8 mouse cellular contexts compared by ENCODE assay signal in the genomic region with DNA sequence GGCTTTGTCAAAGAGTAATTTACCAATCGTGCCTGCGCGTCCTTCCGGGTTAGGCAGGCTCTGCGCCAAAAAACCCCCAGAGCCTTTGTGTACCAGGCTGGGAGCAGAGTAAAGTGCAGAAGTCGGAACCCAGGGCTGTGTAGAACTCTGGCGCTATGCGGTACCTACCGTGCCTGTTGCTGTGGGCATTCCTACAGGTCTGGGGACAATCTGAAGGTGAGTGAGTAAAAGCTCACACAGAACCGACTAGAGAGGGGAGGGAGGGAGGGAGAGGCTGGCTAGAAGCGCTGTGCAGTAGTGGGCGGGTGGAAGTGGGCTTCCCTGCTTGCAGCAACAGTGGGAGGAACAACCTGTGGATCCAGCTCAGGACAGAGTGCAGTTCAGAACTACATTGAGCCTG. TPM values are rescaled to one million over a fixed set of nuclear protein-coding genes. Genes with fewer than 3 reads are reported as not detected.
DNase-seq lines count a peak whose midpoint lies in the region; ATAC-seq lines count a peak whose summit lies in the region.

No protein-coding gene starts in this region.

- H3K9me3 ChIP-seq in heart, embryonic 13.5 days, result no peaks in the 10 kb centered on the region; the same call in 1 of the 2 replicates
- H3K9me3 ChIP-seq in hindbrain, embryonic 16.5 days (ENCODE audit: control insufficient read depth, low read length), result no peaks in the 10 kb centered on the region
- peaks cover under 1% of the 10 kb centered on the region for H3K9me3 ChIP-seq in megakaryocyte, embryonic 14.5 days

- 0 out of 2 replicates have a peak, but pooled peaks cover 5% of the 10 kb centered on the region for H3K4me1 ChIP-seq in heart, embryonic 13.5 days
- no peaks in the 10 kb centered on the region; the same call in 1 of the 2 replicates for H3K4me1 ChIP-seq in hindbrain, embryonic 16.5 days (ENCODE audit: control insufficient read depth, insufficient read depth, low read depth, low read length)
- H3K4me1 ChIP-seq in megakaryocyte, embryonic 14.5 days, result peaks cover 14% of the 10 kb centered on the region

- H3K9ac ChIP-seq in heart, embryonic 13.5 days, result peak overlapping the region; percentile 80
- H3K9ac ChIP-seq in hindbrain, embryonic 16.5 days (ENCODE audit: low read depth, low read length), result peak overlapping the region; percentile 57

- no peaks in the 10 kb centered on the region for H3K27me3 ChIP-seq in heart, embryonic 13.5 days (replicated peaks)
- H3K27me3 ChIP-seq in hindbrain, embryonic 16.5 days (replicated peaks; ENCODE audit: control insufficient read depth, insufficient read depth, low read length), result no peaks in the 10 kb centered on the region
- H3K27me3 ChIP-seq in megakaryocyte, embryonic 14.5 days (replicated peaks), result peaks cover 2% of the 10 kb centered on the region

- peak overlapping the region; percentile 49 for H3K4me3 ChIP-seq in heart, embryonic 13.5 days
- H3K4me3 ChIP-seq in hindbrain, embryonic 16.5 days (ENCODE audit: low read length), result peak overlapping the region; percentile 36
- H3K4me3 ChIP-seq in megakaryocyte, embryonic 14.5 days (replicated peaks), result peak overlapping the region; percentile 87

- peak overlapping the region; percentile 66 for H3K4me2 ChIP-seq in heart, embryonic 13.5 days
- H3K4me2 ChIP-seq in hindbrain, embryonic 16.5 days (ENCODE audit: low read length), result peak overlapping the region; percentile 71

- intact Hi-C loops in heart, postnatal 14 days (cut with DNase I), result no loop called here

- DNase-seq in heart, postnatal 14 days, result no peak
- DNase-seq in thymus, postnatal 14 days, result peak; percentile 56
- no peak for DNase-seq in layer of hippocampus, adult 11-12 months (ENCODE audit: low spot score)
- DNase-seq in ovary, postnatal 36 days (ENCODE audit: low spot score), result no peak

- 27% methylated on average over 12 of the region's 12 CpGs for WGBS in heart, embryonic 13.5 days
- WGBS in hindbrain, embryonic 16.5 days, result 7% methylated on average over 12 of the region's 12 CpGs

- H3K27ac ChIP-seq in heart, embryonic 13.5 days (replicated peaks), result 0 out of 2 replicates have a peak overlapping the region, but pooled peaks have one; percentile 28
- H3K27ac ChIP-seq in hindbrain, embryonic 16.5 days (ENCODE audit: low read depth, low read length), result no peak overlapping the region

- H3K36me3 ChIP-seq in heart, embryonic 13.5 days, result no peaks in the 10 kb centered on the region
- H3K36me3 ChIP-seq in hindbrain, embryonic 16.5 days (ENCODE audit: control insufficient read depth, insufficient read depth, low read length), result no peaks in the 10 kb centered on the region
- H3K36me3 ChIP-seq in megakaryocyte, embryonic 14.5 days (replicated peaks; ENCODE audit: low read length), result no peaks in the 10 kb centered on the region

- ATAC-seq in heart, embryonic 13.5 days (ENCODE audit: extremely low read depth, insufficient number of reproducible peaks, low FRiP score, low TSS enrichment), result no peak; the same call in 1 of the 2 replicates
- ATAC-seq in common myeloid progenitor, adult 5-6 weeks (replicated peaks; ENCODE audit: low read depth, poor library complexity, severe bottlenecking), result peak; percentile 68
- ATAC-seq in hindbrain, embryonic 16.5 days, result peak; percentile 56

RNA-seq across cellular contexts. Expression of gene Cd1d1, which starts 12.8 kb away (rescaled TPM):
- 53.0 and 56.4 TPM in 2 replicates for polyA plus RNA-seq in heart, embryonic 13.5 days (2015; fragmentation: Nextera tagmentation; extraction: Ambion mirVana)
- 1 to 10 TPM; 8.9 to 9.1 TPM for total RNA-seq in heart, postnatal 14 days (2021)
- total RNA-seq in common myeloid progenitor, adult 5-6 weeks (2017), result 23.9 and 29.4 TPM in 2 replicates
- 47.3 and 49.1 TPM in 2 replicates for polyA plus RNA-seq in hindbrain, embryonic 16.5 days (2015; fragmentation: Nextera tagmentation; extraction: Ambion mirVana)
- 0.87 TPM in 1 of 2 replicates, not detected in the other for polyA plus RNA-seq in megakaryocyte, embryonic 14.5 days (2012; ENCODE audit: insufficient read depth, low replicate concordance)

Comparison
In these comparisons a context has a peak if more than half of its experiments do, and no peak if none do; other contexts are left out.
1. H3K4me3 ChIP-seq: peak in every context shown above with its lines; median percentile 87 in megakaryocyte, embryonic 14.5 days; 49 in heart, embryonic 13.5 days; 36 in hindbrain, embryonic 16.5 days.
2. RNA of gene Cd1d1, which starts 12.8 kb away (polyA plus RNA-seq): 53.0 to 56.4 TPM in heart, embryonic 13.5 days and 47.3 to 49.1 TPM in hindbrain, embryonic 16.5 days; 0.87 TPM in megakaryocyte, embryonic 14.5 days; every median in the first group is over 10 times any median in the second.